Mouse (Mus musculus) induced T-regulatory cell, adult 2 months (primary cell): ENCODE results near the gene Smdt1.

Source experiments
- DNase-seq: peaks from one replicate; pipeline ENCODE4 v3.0.0-alpha.2; 2012; ENCODE audit warnings: low read depth

The Smdt1 gene

DNA sequence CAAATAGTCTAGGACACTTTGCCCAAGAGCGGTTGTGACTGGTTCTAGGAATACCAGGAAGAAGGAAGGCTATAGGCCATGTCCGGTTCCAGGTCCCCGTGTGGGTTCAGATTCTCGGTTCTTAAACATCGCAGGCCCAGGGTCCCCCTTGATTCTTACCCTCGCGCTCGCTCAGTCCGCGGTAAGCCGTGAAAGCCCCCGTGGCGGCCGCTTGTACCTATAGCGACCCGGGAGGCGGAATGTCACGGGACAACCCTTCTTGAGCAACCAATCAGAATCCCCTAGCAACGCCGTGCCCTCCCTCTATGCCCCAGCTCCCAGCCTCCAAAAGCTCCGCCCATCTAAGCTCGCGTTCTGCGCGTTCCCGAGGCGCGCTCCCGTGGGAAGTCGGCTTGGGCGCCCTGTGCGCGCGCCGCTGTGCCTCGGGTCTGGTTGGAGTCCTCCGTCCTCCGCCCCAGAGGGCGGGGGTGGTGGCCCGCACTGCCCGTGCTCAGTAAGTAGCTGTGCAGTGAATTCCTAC, at the start of gene Smdt1, which contains the start of the genes Naga and Pheta2:
Smdt1 (plus strand) TSS at position 367 of the 520 bp plus-strand sequence.
Naga (minus strand) TSS at position 333 of the 520 bp plus-strand sequence.
Pheta2 (plus strand) TSS at position 350 of the 520 bp plus-strand sequence.
- DNase-seq, result peak; percentile 99

DNA sequence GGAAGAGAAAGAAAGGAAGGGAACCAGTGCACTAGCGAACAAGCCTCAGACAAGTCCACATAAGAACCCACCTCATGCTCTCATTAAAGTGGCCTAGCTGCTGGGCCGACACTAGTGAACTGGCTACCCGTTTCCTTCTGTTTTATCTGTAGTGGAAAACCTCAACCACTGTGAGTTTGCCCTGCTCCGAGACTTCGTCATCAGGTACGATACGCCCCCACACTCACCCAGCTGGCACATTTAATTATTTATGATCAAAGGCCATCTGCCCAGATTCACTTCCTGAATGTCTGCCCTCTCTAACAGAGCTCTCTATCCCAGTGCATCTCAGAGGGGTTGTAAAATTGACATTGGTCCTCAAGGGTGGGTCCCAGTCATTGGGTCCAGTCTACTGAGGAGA, 48.5 kb upstream of the Smdt1 start:
- DNase-seq, result no peak

DNA sequence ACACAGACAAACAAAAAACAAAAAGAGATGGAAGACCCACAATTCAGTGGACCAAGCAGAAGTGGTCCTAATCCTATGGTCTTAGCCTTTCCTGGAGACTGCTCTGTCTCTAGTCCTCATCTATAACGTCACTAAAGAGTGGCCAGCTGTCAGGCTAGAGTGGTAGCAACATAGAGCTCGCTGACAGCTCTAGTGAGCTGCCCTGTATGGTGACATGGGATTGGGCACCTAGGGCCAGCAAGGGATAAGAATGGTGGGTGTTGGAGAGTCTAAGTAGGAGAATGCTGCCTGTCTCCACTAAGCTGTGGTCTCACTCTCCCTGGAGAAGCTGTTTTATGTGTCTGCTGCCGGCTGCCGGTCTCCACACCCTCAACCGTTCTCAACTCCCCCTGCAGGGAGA, 45.9 kb upstream of the Smdt1 start:
- no peak for DNase-seq

- no peak for DNase-seq
Measured at GRCm38 (mm10) chr15:82293271-82293711, 45.5 kb upstream of the Smdt1 start.

DNA sequence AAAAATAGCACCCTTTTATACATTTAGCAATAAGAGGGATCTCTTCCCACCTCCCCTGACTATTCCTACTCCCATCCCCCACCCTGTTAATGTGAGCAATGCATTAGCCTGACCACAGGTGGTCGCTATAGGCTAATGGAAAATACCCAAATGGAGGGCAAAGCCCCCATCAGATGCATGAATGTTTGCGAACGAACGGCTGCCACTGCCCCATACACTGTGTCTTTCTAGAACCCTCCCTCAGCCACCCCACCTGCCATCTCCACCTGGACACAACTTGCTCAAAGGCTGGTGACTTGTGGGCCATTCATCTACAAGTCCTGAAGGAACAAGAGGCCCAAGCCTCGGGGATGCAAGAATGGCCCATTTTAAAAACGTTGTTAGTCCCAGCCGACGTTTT, 44.7 kb upstream of the Smdt1 start:
- DNase-seq, result no peak

DNA sequence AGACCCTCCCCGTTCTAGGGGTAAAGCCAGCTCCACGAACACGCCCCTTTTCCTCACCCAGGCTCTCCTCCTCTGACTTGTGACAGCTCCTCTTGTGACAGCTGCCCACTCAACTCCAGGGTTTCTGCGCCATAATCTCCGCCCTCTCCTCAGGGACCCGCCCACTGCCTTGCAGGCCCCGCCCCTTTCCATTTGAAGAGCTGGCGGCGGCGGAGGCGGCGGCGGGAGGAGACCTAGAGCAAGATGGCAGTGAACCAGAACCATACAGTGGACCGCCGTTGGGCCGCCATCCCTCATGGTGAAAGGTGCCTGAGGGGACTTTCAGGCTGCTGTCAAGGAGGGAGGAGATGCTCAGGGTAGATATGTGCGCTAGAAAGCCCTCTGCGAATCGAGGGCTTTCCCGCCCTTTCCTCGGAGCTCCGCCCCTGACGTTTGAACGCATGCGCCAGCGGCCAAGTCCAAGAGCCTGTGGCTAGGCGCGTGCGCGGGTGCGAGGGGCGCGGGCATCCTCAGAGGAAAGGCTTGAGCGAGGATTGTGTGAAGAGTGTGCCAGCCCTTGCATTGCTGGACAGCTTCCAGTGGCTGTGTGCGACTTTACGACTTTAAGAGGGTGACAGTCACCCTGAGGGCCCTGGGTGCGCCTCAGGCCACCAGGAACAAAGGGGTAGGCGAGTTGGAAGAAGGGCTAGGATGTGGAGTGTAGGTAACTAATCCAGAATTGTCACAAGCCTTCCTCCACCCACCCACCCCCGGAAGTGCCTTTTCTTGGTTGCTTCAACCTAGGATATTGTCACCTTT, 39.8 kb upstream of the Smdt1 start, which contains the start of gene Wbp2nl:
Wbp2nl (plus strand) TSS at position 191 of the 798 bp plus-strand sequence.
- no peak for DNase-seq

- no peak for DNase-seq
Measured at GRCm38 (mm10) chr15:82307107-82307506, 31.7 kb upstream of the Smdt1 start.

- DNase-seq, result no peak
Measured at GRCm38 (mm10) chr15:82308416-82308815, 30.3 kb upstream of the Smdt1 start.

GRCm38 (mm10) chr15:82317839-82318238, 20.9 kb upstream of the Smdt1 start:
- no peak for DNase-seq

DNA sequence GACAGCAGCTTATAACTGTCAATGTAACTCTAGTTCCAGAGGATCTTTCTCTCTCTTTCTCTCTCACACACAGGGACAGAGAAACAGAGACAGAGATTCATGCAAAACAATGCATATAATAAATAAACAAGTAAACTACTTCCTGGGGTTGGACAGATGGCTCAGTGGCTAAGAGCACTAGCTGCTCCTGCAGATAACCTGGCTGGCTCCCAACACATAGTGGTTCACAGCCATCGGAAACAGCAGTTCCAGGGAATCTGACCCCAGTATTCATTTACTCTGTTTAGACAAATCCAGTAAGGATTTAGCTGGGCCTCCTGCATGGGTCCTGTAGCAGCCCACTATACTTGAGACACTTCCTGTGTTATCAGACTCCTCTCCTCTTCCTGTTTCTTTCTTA, 19.1 kb upstream of the Smdt1 start:
- DNase-seq, result no peak

- no peak for DNase-seq
Measured at GRCm38 (mm10) chr15:82322195-82322594, 16.6 kb upstream of the Smdt1 start.

DNA sequence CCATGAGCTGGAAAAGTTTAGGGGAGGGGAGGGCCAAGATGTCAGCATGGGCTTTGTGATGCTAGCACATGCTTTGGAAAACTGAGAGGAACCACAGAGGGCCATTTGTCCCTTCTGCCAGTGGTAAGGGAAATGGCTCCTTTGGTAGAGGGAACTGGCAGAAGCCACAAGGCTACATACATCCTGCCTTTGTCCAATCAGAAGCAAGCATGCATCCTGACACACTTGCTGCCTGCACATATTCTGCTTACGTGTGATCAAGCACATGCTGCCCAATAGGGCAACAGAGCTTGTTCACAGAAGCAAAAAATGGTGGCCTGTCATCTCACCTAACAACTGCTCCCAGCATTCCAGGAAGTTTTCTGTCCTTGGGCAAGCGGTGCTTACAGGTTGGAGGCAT, 13.4 kb upstream of the Smdt1 start:
- peak; percentile 34 for DNase-seq

DNA sequence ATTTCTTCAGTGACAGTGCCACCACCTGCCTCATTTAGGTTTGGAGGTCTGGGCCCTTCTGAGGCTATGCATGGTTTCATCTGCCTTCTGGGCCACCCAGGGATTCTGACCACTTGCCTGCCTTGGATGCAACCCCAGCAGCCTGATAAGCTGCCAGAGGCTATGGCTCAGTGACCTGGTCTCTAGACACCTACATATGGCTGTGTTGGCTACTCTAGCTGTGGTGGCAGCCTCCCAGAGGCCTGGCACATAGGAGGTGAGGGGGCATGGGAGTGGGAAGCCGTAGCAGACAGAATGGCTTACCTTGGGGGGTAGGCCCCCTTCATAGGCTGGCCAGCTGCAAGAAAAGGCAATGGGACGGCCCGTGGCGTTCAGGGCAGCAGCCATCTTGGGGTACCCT, 3.6 kb upstream of the Smdt1 start:
- DNase-seq, result no peak

GRCm38 (mm10) chr15:82336629-82337028, 2.1 kb upstream of the Smdt1 start:
- no peak for DNase-seq

- peak; percentile 47 for DNase-seq
Measured at GRCm38 (mm10) chr15:82337875-82338274, 884 bp upstream of the Smdt1 start.

DNA sequence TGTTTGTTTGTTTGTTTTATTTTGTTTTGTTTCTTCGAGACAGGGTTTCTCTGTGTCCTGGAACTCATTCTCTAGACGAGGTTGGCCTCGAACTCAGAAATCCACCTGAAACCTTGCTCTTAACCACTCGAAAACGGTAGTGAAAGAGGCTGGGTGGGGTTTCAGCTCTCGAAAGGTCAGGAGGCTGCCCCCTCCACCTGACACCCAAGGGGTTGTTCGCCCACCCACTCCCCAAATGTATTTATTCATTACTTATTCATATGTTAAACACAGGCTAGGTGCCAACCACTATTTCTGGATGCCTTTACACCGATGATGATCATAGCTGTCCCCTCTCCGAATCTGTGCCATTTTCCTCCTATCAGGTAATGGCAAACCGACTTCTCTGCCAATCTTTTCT, 391 bp downstream of the Smdt1 start:
- DNase-seq, result no peak

DNA sequence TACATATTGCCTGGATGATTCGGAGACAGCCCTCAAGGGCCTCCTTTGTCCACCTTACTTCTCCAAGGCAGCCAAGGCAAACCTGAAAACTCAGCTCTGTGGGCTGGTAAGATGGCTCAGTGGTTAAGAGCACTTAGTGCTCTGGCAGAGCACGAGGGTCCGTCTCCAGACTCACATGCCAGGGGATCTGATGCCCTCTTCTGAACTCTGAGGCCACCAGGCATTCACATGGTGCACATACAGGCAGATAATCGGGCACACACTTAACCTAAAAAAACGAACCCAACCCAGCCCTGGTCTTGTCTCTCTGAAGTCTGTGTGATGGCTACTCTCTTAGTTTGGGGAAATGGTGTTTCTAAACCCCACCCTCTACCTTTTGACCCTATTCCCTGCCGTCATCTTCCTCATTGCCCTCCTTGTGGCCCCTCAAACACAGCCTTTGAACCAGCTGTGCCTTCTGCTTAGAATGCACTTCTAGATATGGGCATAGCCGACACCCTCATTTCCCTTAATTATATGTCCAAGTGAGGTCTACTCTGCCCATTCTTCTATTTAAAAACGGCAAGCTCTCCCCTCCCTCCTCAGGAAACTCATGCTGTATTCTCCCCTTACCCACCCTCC, 985 bp downstream of the Smdt1 start:
- peak; percentile 35 for DNase-seq

- no peak for DNase-seq
Measured at GRCm38 (mm10) chr15:82340414-82341035, 1.8 kb downstream of the Smdt1 start.

DNA sequence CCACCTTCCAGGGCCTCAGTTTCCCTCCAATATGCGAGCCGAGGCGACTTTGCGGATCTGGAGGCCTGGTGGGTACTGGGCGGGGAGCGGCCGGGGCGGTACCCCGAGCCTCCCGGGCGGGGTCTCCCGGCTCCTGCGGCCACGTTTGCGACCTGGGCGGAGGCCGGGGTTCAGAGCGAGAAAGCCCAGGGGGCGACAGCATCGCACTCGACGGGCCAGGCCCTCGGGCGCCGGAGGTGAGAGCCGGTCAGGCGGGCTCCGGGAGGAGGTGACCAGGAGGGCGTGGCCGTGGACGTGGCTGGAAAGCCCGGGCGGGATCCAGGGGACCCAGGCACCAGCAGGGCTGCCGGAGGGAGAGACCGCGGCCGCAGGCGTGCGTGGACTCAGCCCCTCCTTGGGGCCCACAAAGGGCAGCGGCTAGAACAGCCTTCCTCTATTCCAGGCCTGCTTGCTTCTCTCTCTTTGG, 2.3 kb downstream of the Smdt1 start:
- peak; percentile 60 for DNase-seq

GRCm38 (mm10) chr15:82341675-82342542, 3.1 kb downstream of the Smdt1 start:
- DNase-seq, result peak; percentile 75

DNA sequence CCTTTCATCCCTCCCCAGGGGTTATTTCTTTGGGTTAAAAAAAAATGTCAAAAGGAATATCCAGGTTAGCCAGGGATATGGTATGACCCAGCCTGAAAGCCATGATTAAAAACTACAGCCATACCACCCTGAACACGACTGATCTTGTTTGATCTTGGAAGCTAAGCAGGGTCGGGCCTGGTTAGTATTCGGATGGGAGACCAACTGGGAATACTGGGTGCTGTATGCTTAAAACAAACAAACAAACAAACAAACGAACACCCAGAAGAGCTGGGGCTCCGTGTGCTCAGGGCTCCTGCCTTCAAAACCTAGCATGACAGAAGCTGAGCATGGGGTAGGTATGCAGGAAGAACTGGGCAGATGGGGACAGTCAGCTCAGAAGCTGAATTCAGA, 3.8 kb downstream of the Smdt1 start:
- DNase-seq, result peak; percentile 56
